Mouse (Mus musculus) midbrain, postnatal 0 days (tissue): ENCODE measurements around the gene Slc25a45. TPM values are rescaled to one million over a fixed set of nuclear protein-coding genes. Genes with fewer than 3 reads are reported as not detected.
"Not testable (repeated sequence)": the region's sequence is repeated elsewhere in the genome, so short reads cannot be mapped to it uniquely, and the experiment has no call there.

Experiments used
- ATAC-seq: fragments of 200-750 bp; cut with Nextera tagmentation; 2 replicates; pipeline ENCODE4 v1.8.0; 2017; ENCODE audit warnings: moderate number of reproducible peaks, mild to moderate bottlenecking, moderate TSS enrichment, moderate library complexity; ENCODE audit not compliant: low FRiP score
- DNase-seq: peaks from one replicate; pipeline ENCODE4 v3.0.0-alpha.2; 2015; ENCODE audit warnings: low spot score
- H3K27ac ChIP-seq: fragments of 300-500 bp; sonication (generic); 2 replicates; pipeline ENCODE4 v1.5.1; 2014; ENCODE audit warnings: low read depth, mild to moderate bottlenecking, low read length, mixed read lengths
- H3K27me3 ChIP-seq: fragments of 300-500 bp; sonication (generic); 2 replicates; pipeline ENCODE4 v1.6.1; 2014; ENCODE audit warnings: low read length, control low read depth, mixed read lengths; ENCODE audit not compliant: insufficient read depth
- H3K36me3 ChIP-seq: fragments of 300-500 bp; sonication (generic); 2 replicates; pipeline ENCODE4 v1.6.1; 2014; ENCODE audit warnings: low read length, control low read depth, mixed read lengths; ENCODE audit not compliant: insufficient read depth
- H3K4me1 ChIP-seq: fragments of 300-500 bp; sonication (generic); 2 replicates; pipeline ENCODE4 v1.6.1; 2014; ENCODE audit warnings: mild to moderate bottlenecking, control low read depth, antibody characterized with exemption, low read length, mixed read lengths; ENCODE audit not compliant: insufficient read depth
- H3K4me2 ChIP-seq: fragments of 300-500 bp; sonication (generic); 2 replicates; pipeline ENCODE4 v1.6.1; 2014; ENCODE audit warnings: low read depth, mild to moderate bottlenecking, low read length, mixed read lengths; ENCODE audit not compliant: poor library complexity, severe bottlenecking
- H3K4me3 ChIP-seq: fragments of 300-500 bp; sonication (generic); 2 replicates; pipeline ENCODE4 v1.5.1; 2014; ENCODE audit warnings: low read depth, mild to moderate bottlenecking, low read length, moderate library complexity
- H3K9ac ChIP-seq: fragments of 300-500 bp; sonication (generic); replicated peaks from 2 replicates; pipeline ENCODE4 v1.6.1; 2014; ENCODE audit warnings: mild to moderate bottlenecking, low read length, moderate library complexity, mixed read lengths; ENCODE audit not compliant: poor library complexity, severe bottlenecking
- H3K9me3 ChIP-seq: fragments of 300-500 bp; sonication (generic); 2 replicates; pipeline ENCODE4 v1.6.1; 2016; ENCODE audit warnings: low read length, control low read depth
- CTCF ChIP-seq: IDR thresholded peaks from 2 replicates; pipeline ENCODE4 v1.5.1; 2016; ENCODE audit warnings: antibody characterized with exemption, mild to moderate bottlenecking
- WGBS: fragments of 180-500 bp; shearing (Covaris S2); extraction: QIAGEN DNeasy Blood & Tissue Kit; methylation state at CpG from one replicate; pipeline ENCODE4 v1.1.7; 2014; 5-methylcytosine and 5-hydroxymethylcytosine counted together
- polyA plus RNA-seq: library from polyadenylated mRNA; unstranded; fragments of >200 nt; fragmentation: Nextera tagmentation; extraction: Ambion mirVana; gene quantifications from 2 replicates; pipeline ENCODE4 v1.2.1, GENCODE M21; 2015
- total RNA-seq: library from RNA; depleted of rRNA; stranded (reverse); fragments of >200 nt; gene quantifications from 2 replicates; pipeline ENCODE4 v1.2.3, GENCODE M21; 2014

Gene Slc25a45
- total and polyA plus RNA-seq, 2 experiments from 2014 or later = 2.1 to 3.7 TPM

DNA sequence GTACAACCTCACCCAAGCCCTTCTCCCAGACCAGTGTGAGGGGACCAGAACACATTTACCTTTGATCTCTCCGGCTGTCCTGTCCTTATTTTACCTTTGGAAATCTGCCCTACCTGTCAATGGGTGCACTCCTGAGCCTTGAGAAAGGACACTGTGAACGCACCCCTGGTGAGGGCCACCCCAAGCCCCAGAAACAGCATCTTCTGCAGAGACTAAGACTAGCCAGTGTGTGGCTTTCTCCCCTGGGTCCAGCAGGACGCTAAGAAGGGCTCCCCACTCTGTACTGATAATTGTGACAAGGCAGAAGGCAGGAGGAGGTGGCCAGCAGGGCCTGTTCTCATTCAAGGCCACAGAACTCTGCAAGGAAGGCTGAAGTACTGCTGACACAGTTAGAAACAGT lies 1.3 kb downstream of the Slc25a45 start:
- Histone ChIP-seq H3K4me3 (no peak overlapping the region), H3K36me3 (no peaks in the 10 kb centered on the region), H3K9me3 (no peaks in the 10 kb centered on the region), H3K4me2 (no peak overlapping the region), H3K27me3 (no peaks in the 10 kb centered on the region), H3K4me1 (peaks cover 9% of the 10 kb centered on the region; the same call in 1 of the 2 replicates), H3K27ac (no peak overlapping the region), H3K9ac (no peak overlapping the region)
- ATAC-seq (no peak), DNase-seq (no peak)
- TF ChIP-seq CTCF = no peak
- 77% methylated on average over 3 of the region's 3 CpGs for WGBS

DNA sequence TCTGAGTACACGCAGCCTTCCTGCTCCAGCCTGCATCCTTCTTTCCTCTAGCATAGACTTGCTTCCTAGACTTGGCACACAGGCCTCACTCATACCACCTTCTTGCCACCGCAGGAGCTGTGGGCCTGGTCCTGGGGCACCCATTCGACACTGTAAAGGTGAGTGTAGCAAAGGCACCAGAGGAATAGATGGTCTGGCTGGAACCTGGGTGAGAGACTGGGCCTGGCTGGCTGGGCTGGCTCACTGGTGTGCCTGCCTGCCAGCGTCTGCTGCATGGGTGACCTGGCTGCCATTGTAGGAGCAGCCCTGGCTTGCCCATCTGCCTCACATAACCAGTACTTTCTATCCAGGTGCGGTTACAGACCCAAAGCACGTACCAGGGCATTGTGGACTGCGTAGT lies 2.1 kb downstream of the Slc25a45 start:
- DNase-seq (no peak), ATAC-seq (no peak)
- Histone ChIP-seq H3K9ac (no peak overlapping the region), H3K4me2 (no peak overlapping the region), H3K4me1 (peaks cover 3% of the 10 kb centered on the region; the same call in 1 of the 2 replicates), H3K9me3 (no peaks in the 10 kb centered on the region), H3K27ac (no peak overlapping the region), H3K4me3 (no peak overlapping the region), H3K27me3 (no peaks in the 10 kb centered on the region), H3K36me3 (no peaks in the 10 kb centered on the region)
- 95% methylated on average over 7 of the region's 7 CpGs for WGBS
- TF ChIP-seq CTCF = no peak

DNA sequence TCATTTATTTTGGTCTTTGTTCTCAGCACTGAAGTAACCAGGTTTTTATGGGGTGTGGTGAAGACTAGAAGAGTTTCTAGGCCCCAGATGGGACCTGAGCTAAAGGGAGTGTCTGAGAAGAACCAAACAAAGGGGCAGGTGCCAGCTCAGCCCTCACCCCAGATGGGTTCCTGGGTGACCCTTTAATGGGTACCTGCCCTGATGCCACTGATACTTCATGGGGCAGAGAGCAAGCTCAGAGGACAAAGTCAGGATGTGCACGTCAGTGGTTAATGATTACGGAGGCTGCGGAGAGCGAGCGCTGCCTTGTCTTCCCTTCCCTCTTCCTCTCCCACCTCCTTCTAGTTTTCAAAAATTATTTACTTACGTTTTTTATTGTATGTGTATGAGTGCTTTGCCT lies 3.5 kb downstream of the Slc25a45 start:
- no peak overlapping the region for H3K27ac ChIP-seq
- H3K4me3 ChIP-seq = no peak overlapping the region
- TF ChIP-seq CTCF = no peak
- no peak for ATAC-seq
- no peak overlapping the region for H3K4me2 ChIP-seq
- 94% methylated on average over 6 of the region's 6 CpGs for WGBS
- DNase-seq = no peak
- H3K9me3 ChIP-seq = no peaks in the 10 kb centered on the region
- H3K4me1 ChIP-seq = peaks cover 3% of the 10 kb centered on the region; the same call in 1 of the 2 replicates
- no peaks in the 10 kb centered on the region for H3K36me3 ChIP-seq
- no peaks in the 10 kb centered on the region for H3K27me3 ChIP-seq
- H3K9ac ChIP-seq = no peak overlapping the region

DNA sequence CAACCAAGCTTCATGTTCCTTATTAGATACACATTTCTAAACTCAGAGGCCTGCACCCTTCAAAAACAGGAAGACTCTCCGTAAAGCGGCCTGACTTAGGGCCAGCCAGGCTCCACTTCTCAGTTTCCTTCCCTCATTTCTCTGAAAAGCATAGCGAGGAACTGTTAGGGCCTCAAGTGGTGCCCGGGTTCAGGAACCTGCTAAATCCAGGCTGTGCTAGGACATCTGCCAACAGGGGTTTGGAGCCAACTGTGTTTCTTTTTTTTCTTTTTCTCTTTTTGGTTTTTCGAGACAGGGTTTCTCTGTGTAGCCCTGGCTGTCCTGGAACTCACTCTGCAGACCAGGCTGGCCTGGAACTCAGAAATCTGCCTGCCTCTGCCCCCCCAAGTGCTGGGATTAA lies 4.5 kb downstream of the Slc25a45 start:
- H3K27ac ChIP-seq, H3K9me3 ChIP-seq, DNase-seq, H3K4me2 ChIP-seq, H3K27me3 ChIP-seq, H3K9ac ChIP-seq, ATAC-seq, H3K4me1 ChIP-seq, H3K4me3 ChIP-seq, H3K36me3 ChIP-seq: not testable (repeated sequence)
- WGBS = 81% methylated on average over 5 of the region's 5 CpGs

DNA sequence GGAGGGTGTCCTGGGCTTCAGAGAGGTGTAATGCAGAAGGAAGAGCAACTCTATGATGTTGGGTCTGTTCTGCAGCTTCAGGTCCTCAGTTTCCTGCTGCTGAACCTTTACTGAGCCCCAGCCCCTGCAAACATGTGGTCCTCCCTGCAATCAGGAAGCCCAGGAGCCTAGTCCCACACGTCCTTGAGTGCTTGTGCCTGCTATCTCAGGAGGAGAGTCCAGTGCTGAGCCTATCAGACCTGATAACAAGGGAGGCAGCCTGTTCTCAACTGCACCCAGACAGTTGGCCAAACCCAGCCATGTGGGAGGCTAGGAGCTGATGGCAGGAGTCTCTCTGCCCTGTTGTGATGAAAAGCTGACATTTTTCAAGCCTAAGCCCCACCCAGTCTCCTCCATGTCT lies 6.3 kb downstream of the Slc25a45 start:
- H3K27me3 ChIP-seq = no peaks in the 10 kb centered on the region
- H3K4me3 ChIP-seq = no peak overlapping the region
- H3K4me2 ChIP-seq = no peak overlapping the region
- no peaks in the 10 kb centered on the region for H3K4me1 ChIP-seq
- H3K9ac ChIP-seq = no peak overlapping the region
- H3K36me3 ChIP-seq = no peaks in the 10 kb centered on the region
- ATAC-seq = no peak
- 63% methylated on average over 1 of the region's 1 CpGs for WGBS
- H3K9me3 ChIP-seq = no peaks in the 10 kb centered on the region
- DNase-seq = no peak
- no peak for TF ChIP-seq CTCF
- H3K27ac ChIP-seq = no peak overlapping the region

DNA sequence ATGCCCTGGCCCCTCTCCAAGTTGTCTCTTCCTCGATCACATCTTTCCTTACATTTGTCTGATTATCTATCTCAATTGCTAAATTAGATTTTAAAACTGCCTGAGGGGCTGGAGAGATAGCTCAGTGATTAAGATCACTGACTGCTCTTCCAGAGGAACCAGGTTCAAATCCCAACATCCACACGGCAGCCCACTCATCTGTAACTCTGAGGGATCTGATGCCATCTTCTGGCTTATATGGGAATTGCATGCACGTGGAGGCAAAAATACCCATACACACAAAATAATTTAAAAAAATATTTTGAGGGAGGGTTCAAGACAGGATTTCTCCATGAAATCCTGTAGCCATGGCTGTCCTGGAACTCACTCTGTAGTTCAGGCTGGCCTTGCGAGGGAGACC lies 8.2 kb downstream of the Slc25a45 start:
- Histone ChIP-seq H3K36me3 (no peaks in the 10 kb centered on the region), H3K27me3 (no peaks in the 10 kb centered on the region), H3K4me3 (no peak overlapping the region), H3K9me3 (no peaks in the 10 kb centered on the region), H3K4me2 (no peak overlapping the region), H3K9ac (no peak overlapping the region), H3K27ac (no peak overlapping the region), H3K4me1 (no peaks in the 10 kb centered on the region)
- no peak for DNase-seq
- peak; percentile 72 for TF ChIP-seq CTCF
- no peak for ATAC-seq
- 57% methylated on average over 4 of the region's 4 CpGs for WGBS
